Mouse (Mus musculus): Measurements from ENCODE around the gene Mical3. TPM values are rescaled to one million over a fixed set of nuclear protein-coding genes. Genes with fewer than 3 reads are reported as not detected.

The Mical3 gene
- total and polyA plus RNA-seq, 2 experiments, result 5.8 to 7.9 TPM

DNA sequence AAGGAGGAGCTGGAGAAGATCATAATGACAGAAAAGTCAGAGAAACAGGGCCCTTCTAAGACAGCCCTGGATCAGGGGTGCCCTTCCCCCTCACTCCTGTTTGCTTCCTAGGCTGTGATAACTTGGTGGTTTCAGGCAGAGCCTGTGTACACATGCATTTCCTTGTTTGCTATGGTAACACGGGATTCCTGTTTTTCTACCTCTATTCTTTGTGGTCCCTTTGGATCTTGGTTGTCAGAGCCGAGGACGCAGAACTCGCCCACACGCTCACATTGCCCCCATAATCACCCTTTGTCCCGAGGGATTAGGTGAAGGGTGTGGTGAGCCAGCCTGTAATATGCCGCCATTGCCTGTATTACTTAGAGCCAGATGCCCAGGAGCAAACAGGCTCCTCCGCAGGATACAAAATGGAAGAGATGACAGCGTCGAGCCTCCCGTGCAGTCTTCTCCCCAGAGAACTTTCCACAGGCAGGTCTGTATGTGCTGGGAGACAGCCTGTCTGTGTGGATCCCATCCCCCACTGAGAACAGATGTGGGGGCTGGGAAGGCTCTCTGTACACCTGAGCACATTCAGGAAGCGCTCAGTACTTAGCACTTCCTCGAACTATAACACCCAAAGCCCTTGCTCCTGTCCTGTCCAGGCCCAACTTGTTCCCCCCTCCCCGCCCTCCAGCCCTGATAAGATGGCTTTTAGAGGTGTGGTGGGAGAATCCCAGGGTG lies 45.4 kb upstream of the Mical3 start:
- Histone ChIP-seq H3K36me3 (ENCODE audit: control insufficient read depth, insufficient read depth, low read length) (no peaks in the 10 kb centered on the region), H3K27me3 (ENCODE audit: control insufficient read depth, insufficient read depth, low read length) (no peaks in the 10 kb centered on the region), H3K79me2 (ENCODE audit: control insufficient read depth, insufficient read depth, low read length) (no peaks in the 10 kb centered on the region), H3K4me1 (ENCODE audit: control insufficient read depth, insufficient read depth, low read length) (peaks cover 22% of the 10 kb centered on the region), H3K9ac (ENCODE audit: low read depth, low read length) (no peak overlapping the region), H3K27ac (replicated peaks; ENCODE audit: insufficient read depth, low read depth, low read length) (no peak overlapping the region), H3K4me3 (ENCODE audit: insufficient read depth, low read depth, low read length) (no peak overlapping the region)
- DNase-seq (ENCODE audit: extremely low read depth, low read depth, low spot score), result no peak
- TF ChIP-seq POLR2A (IDR thresholded peaks at IDR 0.05; ENCODE audit: extremely low read depth, insufficient read depth, low read length) (no peak), CTCF (IDR thresholded peaks at IDR 0.05; ENCODE audit: low read depth, low read length) (no peak)
- WGBS, result 65% methylated on average over 14 of the region's 14 CpGs

DNA sequence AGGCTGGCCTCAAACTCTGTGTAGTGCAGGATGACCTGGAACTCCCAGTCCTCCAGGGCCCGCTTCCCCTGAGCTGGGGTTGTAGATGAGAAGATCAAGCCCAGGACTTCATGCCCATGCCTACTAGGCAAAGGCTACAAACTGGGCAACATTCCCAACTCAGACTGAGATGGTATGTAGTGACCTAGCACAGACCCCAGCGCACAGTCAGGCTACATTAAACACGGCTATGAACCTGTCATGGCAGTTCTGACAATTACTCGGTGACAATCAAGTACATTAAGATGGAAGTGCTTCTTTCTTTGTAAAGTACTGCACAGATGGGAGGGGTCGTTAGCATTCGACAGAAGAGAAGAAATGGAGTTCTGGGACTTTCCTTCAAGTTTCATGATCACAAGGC lies 44.0 kb upstream of the Mical3 start:
- no peaks in the 10 kb centered on the region for H3K27me3 ChIP-seq (ENCODE audit: control insufficient read depth, insufficient read depth, low read length)
- no peaks in the 10 kb centered on the region for H3K36me3 ChIP-seq (ENCODE audit: control insufficient read depth, insufficient read depth, low read length)
- DNase-seq (ENCODE audit: extremely low read depth, low read depth, low spot score), result no peak
- H3K27ac ChIP-seq (replicated peaks; ENCODE audit: insufficient read depth, low read depth, low read length), result no peak overlapping the region
- H3K79me2 ChIP-seq (ENCODE audit: control insufficient read depth, insufficient read depth, low read length), result no peaks in the 10 kb centered on the region
- TF ChIP-seq POLR2A (IDR thresholded peaks at IDR 0.05; ENCODE audit: extremely low read depth, insufficient read depth, low read length) (no peak), CTCF (IDR thresholded peaks at IDR 0.05; ENCODE audit: low read depth, low read length) (no peak)
- H3K4me1 ChIP-seq (ENCODE audit: control insufficient read depth, insufficient read depth, low read length), result peaks cover 29% of the 10 kb centered on the region
- WGBS, result 96% methylated on average over 6 of the region's 6 CpGs
- no peak overlapping the region for H3K9ac ChIP-seq (ENCODE audit: low read depth, low read length)
- H3K4me3 ChIP-seq (ENCODE audit: insufficient read depth, low read depth, low read length), result no peak overlapping the region

DNA sequence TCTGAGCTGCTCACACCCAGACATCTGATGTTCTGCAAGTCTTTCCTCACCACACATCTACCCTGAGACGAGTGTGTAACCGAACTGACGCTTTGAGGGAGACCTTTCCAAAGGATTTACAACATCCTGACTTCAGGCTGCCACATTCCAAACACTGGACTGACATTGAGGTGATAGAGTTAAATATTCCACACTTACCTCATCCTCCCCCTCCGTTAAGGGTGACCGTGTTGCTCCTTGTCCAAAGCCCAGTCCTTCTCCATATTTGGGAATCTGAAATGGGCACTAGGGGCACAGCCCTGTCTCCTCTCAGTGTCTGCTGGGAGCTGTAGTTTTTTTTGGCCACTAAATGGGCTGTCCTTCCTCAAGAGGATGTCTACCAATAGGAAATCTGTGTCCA lies 42.7 kb upstream of the Mical3 start:
- TF ChIP-seq POLR2A (IDR thresholded peaks at IDR 0.05; ENCODE audit: extremely low read depth, insufficient read depth, low read length) (no peak), CTCF (IDR thresholded peaks at IDR 0.05; ENCODE audit: low read depth, low read length) (no peak)
- H3K79me2 ChIP-seq (ENCODE audit: control insufficient read depth, insufficient read depth, low read length), result no peaks in the 10 kb centered on the region
- H3K9ac ChIP-seq (ENCODE audit: low read depth, low read length), result no peak overlapping the region
- 67% methylated on average over 5 of the region's 5 CpGs for WGBS
- no peaks in the 10 kb centered on the region for H3K27me3 ChIP-seq (ENCODE audit: control insufficient read depth, insufficient read depth, low read length)
- no peak overlapping the region for H3K27ac ChIP-seq (replicated peaks; ENCODE audit: insufficient read depth, low read depth, low read length)
- H3K4me1 ChIP-seq (ENCODE audit: control insufficient read depth, insufficient read depth, low read length), result peaks cover 30% of the 10 kb centered on the region
- DNase-seq (ENCODE audit: extremely low read depth, low read depth, low spot score), result no peak
- no peak overlapping the region for H3K4me3 ChIP-seq (ENCODE audit: insufficient read depth, low read depth, low read length)
- H3K36me3 ChIP-seq (ENCODE audit: control insufficient read depth, insufficient read depth, low read length), result no peaks in the 10 kb centered on the region

DNA sequence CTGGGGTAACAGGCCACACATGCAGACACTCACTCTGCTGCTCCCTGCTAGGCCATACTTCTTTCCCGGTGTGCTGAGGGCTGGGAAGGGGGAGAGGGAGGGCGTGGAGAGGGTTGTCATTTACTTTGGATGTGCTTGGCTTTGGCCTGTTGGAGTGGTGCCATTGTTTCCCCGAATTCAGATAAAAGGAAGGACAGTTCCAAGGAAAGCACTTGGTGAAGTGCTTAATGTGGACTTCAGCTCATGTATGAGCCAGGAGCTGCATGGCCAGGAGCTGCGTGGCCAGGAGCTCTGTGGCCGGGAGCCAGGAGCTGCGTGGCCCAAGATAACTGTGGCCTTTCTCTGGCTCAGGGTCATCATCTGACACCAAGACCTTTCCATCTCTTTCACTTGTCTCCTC lies 40.3 kb upstream of the Mical3 start:
- no peak for TF ChIP-seq CTCF (IDR thresholded peaks at IDR 0.05; ENCODE audit: low read depth, low read length)
- TF ChIP-seq POLR2A (IDR thresholded peaks at IDR 0.05; ENCODE audit: extremely low read depth, insufficient read depth, low read length), result no peak
- Histone ChIP-seq H3K27me3 (ENCODE audit: control insufficient read depth, insufficient read depth, low read length) (no peaks in the 10 kb centered on the region), H3K4me1 (ENCODE audit: control insufficient read depth, insufficient read depth, low read length) (peaks cover 26% of the 10 kb centered on the region), H3K79me2 (ENCODE audit: control insufficient read depth, insufficient read depth, low read length) (no peaks in the 10 kb centered on the region), H3K27ac (replicated peaks; ENCODE audit: insufficient read depth, low read depth, low read length) (peak overlapping the region; percentile 63), H3K4me3 (ENCODE audit: insufficient read depth, low read depth, low read length) (no peak overlapping the region), H3K9ac (ENCODE audit: low read depth, low read length) (no peak overlapping the region), H3K36me3 (ENCODE audit: control insufficient read depth, insufficient read depth, low read length) (no peaks in the 10 kb centered on the region)
- DNase-seq (ENCODE audit: extremely low read depth, low read depth, low spot score), result peak; percentile 90
- WGBS, result 17% methylated on average over 6 of the region's 6 CpGs

DNA sequence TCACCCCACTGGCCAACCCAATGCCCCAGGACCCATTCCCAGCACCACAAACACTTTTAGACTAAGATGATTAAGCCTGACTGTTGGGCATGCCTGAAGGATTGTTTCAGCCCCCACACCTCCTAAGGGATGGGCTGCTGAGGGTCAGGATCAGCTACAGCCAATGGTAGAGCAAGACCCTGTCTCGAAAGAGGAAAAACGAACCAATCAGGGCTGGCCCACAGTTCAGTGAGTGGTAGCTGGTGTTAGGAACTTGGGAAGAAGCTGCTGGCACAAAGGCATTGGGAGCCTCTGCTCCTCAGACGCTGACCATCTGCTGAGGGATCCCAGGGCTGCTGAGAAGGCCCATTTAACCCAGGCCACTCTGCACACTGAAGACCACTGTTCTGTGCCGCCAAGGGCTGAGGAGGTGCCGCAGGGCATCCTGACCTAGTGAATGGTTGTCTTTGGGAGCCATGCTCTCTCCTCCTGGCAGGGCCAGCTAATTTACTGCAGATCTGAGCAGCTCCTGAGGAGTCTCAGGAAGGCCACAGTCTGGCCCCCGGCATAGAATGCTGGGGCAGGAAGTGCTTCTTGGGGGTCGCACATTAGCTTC lies 36.7 kb upstream of the Mical3 start:
- Histone ChIP-seq H3K79me2 (ENCODE audit: control insufficient read depth, insufficient read depth, low read length) (no peaks in the 10 kb centered on the region), H3K4me1 (ENCODE audit: control insufficient read depth, insufficient read depth, low read length) (peaks cover 32% of the 10 kb centered on the region), H3K27me3 (ENCODE audit: control insufficient read depth, insufficient read depth, low read length) (no peaks in the 10 kb centered on the region), H3K36me3 (ENCODE audit: control insufficient read depth, insufficient read depth, low read length) (no peaks in the 10 kb centered on the region), H3K4me3 (ENCODE audit: insufficient read depth, low read depth, low read length) (no peak overlapping the region), H3K9ac (ENCODE audit: low read depth, low read length) (no peak overlapping the region), H3K27ac (replicated peaks; ENCODE audit: insufficient read depth, low read depth, low read length) (no peak overlapping the region)
- 93% methylated on average over 7 of the region's 7 CpGs for WGBS
- no peak for TF ChIP-seq POLR2A (IDR thresholded peaks at IDR 0.05; ENCODE audit: extremely low read depth, insufficient read depth, low read length)
- no peak for TF ChIP-seq CTCF (IDR thresholded peaks at IDR 0.05; ENCODE audit: low read depth, low read length)
- no peak for DNase-seq (ENCODE audit: extremely low read depth, low read depth, low spot score)

DNA sequence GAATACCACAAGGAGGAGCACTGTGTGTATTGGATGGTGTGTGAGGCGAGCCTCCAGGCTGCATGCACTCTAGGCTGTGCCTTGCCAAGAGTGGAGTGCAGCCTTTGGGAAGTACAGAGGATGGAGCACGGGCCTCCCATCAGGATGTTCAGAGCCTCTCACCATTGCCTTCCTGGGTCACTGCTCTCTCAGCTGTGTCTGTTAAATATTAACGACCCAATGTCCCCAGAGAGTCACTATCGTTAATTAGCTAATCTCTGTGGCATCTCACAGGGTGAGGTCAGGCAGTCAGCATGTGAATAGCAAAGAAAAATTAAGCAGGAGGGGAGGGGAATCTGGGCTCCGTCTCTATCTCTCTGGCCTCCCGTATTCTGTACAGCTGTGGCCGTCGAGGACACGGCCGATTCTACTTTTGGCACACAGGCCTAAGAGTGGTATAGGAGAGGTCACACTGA lies 35.3 kb upstream of the Mical3 start:
- no peak overlapping the region for H3K4me3 ChIP-seq (ENCODE audit: insufficient read depth, low read depth, low read length)
- TF ChIP-seq POLR2A (IDR thresholded peaks at IDR 0.05; ENCODE audit: extremely low read depth, insufficient read depth, low read length), result no peak
- TF ChIP-seq CTCF (IDR thresholded peaks at IDR 0.05; ENCODE audit: low read depth, low read length), result peak; percentile 23; the same call in 1 of the 2 replicates
- H3K36me3 ChIP-seq (ENCODE audit: control insufficient read depth, insufficient read depth, low read length), result no peaks in the 10 kb centered on the region
- peak overlapping the region; percentile 92 for H3K27ac ChIP-seq (replicated peaks; ENCODE audit: insufficient read depth, low read depth, low read length)
- WGBS, result 19% methylated on average over 10 of the region's 10 CpGs
- DNase-seq (ENCODE audit: extremely low read depth, low read depth, low spot score), result peak; percentile 97
- peak overlapping the region; percentile 43 for H3K9ac ChIP-seq (ENCODE audit: low read depth, low read length)
- H3K27me3 ChIP-seq (ENCODE audit: control insufficient read depth, insufficient read depth, low read length), result no peaks in the 10 kb centered on the region
- H3K79me2 ChIP-seq (ENCODE audit: control insufficient read depth, insufficient read depth, low read length), result no peaks in the 10 kb centered on the region
- peaks cover 27% of the 10 kb centered on the region for H3K4me1 ChIP-seq (ENCODE audit: control insufficient read depth, insufficient read depth, low read length)

Data from liver, adult 2 months (tissue).